Mouse (Mus musculus): ENCODE measurements around the gene Morn1. TPM values are rescaled to one million over a fixed set of nuclear protein-coding genes. Genes with fewer than 3 reads are reported as not detected.

Gene Morn1
- polyA plus RNA-seq, 1 experiment from 2014 or later = 1.8 TPM

DNA sequence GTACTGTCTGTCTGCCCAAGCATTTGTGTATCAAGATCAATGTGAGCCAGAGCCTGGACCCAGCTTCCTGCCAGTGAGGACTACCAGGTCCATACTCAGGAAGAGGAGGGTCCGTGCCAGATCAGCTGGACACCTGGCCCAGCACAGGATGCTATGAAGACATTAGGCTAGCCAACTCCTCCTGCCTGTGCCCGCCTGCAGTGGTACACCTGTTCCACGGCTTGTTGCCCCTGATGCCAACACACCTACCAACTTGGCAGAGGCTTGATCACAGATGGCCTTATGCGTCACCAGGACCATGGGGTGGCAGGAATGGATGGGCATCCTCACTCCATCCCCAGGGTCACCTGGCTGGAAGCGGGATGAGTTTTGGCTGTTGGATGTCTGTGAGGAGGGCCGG lies 66.1 kb downstream of the Morn1 start:
- H3K27me3 ChIP-seq (ENCODE audit: control insufficient read depth, insufficient read depth, low read length) = no peaks in the 10 kb centered on the region
- H3K9me3 ChIP-seq (replicated peaks; ENCODE audit: control insufficient read depth, low read length) = no peaks in the 10 kb centered on the region
- H3K4me3 ChIP-seq (ENCODE audit: low read length) = no peak overlapping the region
- WGBS = 86% methylated on average over 6 of the region's 6 CpGs
- no peak overlapping the region for H3K9ac ChIP-seq (ENCODE audit: low read length)
- H3K36me3 ChIP-seq (ENCODE audit: control insufficient read depth, insufficient read depth) = peaks cover 16% of the 10 kb centered on the region
- ATAC-seq (replicated peaks; ENCODE audit: extremely low read depth, insufficient read depth, low FRiP score) = no peak
- H3K27ac ChIP-seq (ENCODE audit: low read length) = no peak overlapping the region
- H3K4me2 ChIP-seq (ENCODE audit: low read depth, low read length) = no peak overlapping the region
- H3K4me1 ChIP-seq (ENCODE audit: control insufficient read depth, insufficient read depth, low read length) = peaks cover 18% of the 10 kb centered on the region

- peaks cover 21% of the 10 kb centered on the region for H3K4me1 ChIP-seq (ENCODE audit: control insufficient read depth, insufficient read depth, low read length)
Observed at GRCm38 (mm10) chr4:155153389-155154072, 67.2 kb downstream of the Morn1 start.

GRCm38 (mm10) chr4:155154986-155155385 lies 68.6 kb downstream of the Morn1 start:
- no peak for ATAC-seq (replicated peaks; ENCODE audit: extremely low read depth, insufficient read depth, low FRiP score)
- no peak overlapping the region for H3K27ac ChIP-seq (ENCODE audit: low read length)
- 60% methylated on average over 11 of the region's 11 CpGs for WGBS
- no peaks in the 10 kb centered on the region for H3K9me3 ChIP-seq (replicated peaks; ENCODE audit: control insufficient read depth, low read length)
- no peak overlapping the region for H3K4me2 ChIP-seq (ENCODE audit: low read depth, low read length)
- H3K4me1 ChIP-seq (ENCODE audit: control insufficient read depth, insufficient read depth, low read length) = peaks cover 19% of the 10 kb centered on the region
- H3K36me3 ChIP-seq (ENCODE audit: control insufficient read depth, insufficient read depth) = peaks cover 40% of the 10 kb centered on the region
- no peak overlapping the region for H3K9ac ChIP-seq (ENCODE audit: low read length)
- no peak overlapping the region for H3K4me3 ChIP-seq (ENCODE audit: low read length)
- no peaks in the 10 kb centered on the region for H3K27me3 ChIP-seq (ENCODE audit: control insufficient read depth, insufficient read depth, low read length)

More at GRCm38 (mm10) chr4:155153389-155154072, 67.2 kb downstream of the Morn1 start:
- Histone ChIP-seq H3K9me3 (replicated peaks; ENCODE audit: control insufficient read depth, low read length) (no peaks in the 10 kb centered on the region), H3K27ac (ENCODE audit: low read length) (no peak overlapping the region), H3K9ac (ENCODE audit: low read length) (no peak overlapping the region), H3K36me3 (ENCODE audit: control insufficient read depth, insufficient read depth) (peaks cover 25% of the 10 kb centered on the region), H3K4me2 (ENCODE audit: low read depth, low read length) (no peak overlapping the region), H3K4me3 (ENCODE audit: low read length) (no peak overlapping the region), H3K27me3 (ENCODE audit: control insufficient read depth, insufficient read depth, low read length) (no peaks in the 10 kb centered on the region)
- 76% methylated on average over 3 of the region's 3 CpGs for WGBS
- ATAC-seq (replicated peaks; ENCODE audit: extremely low read depth, insufficient read depth, low FRiP score) = no peak

GRCm38 (mm10) chr4:155156734-155157133 lies 70.4 kb downstream of the Morn1 start:
- Histone ChIP-seq H3K4me2 (ENCODE audit: low read depth, low read length) (no peak overlapping the region), H3K27ac (ENCODE audit: low read length) (no peak overlapping the region), H3K4me1 (ENCODE audit: control insufficient read depth, insufficient read depth, low read length) (peaks cover 16% of the 10 kb centered on the region), H3K36me3 (ENCODE audit: control insufficient read depth, insufficient read depth) (peaks cover 40% of the 10 kb centered on the region), H3K27me3 (ENCODE audit: control insufficient read depth, insufficient read depth, low read length) (no peaks in the 10 kb centered on the region), H3K9ac (ENCODE audit: low read length) (no peak overlapping the region), H3K4me3 (ENCODE audit: low read length) (no peak overlapping the region), H3K9me3 (replicated peaks; ENCODE audit: control insufficient read depth, low read length) (no peaks in the 10 kb centered on the region)
- 95% methylated on average over 17 of the region's 17 CpGs for WGBS
- ATAC-seq (replicated peaks; ENCODE audit: extremely low read depth, insufficient read depth, low FRiP score) = no peak

DNA sequence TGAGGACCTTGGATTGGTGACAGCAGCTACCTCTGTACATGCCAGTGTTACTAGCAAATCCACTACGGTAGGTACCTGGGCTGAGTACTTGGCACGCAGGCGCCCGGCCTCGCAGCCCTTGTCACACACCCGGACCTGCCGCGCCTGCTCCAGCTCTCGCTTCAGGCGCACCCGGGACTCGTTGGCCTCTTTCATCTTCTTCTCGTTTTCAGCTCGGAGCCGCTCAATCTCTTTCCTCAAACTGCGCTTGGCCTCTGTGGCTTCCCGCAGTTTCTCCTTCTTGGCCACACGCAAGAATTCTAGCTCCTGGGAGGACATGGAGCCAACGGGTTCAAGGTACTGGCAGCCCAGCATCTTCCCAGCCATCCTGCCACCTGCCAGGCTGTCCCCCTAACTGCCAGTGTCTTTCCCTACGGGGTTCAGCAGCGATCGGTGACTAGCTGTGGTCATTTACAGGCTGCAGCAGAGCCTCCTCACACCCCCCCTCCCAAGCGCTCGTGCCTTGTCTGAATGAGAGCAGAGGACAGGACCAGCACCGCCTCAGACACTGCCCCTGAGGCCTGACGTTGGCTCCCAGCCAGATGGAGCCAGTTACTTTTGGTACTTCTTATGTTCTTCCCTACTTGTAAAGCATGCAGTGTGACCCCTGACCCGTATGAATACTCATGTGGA lies 71.6 kb downstream of the Morn1 start:
- Histone ChIP-seq H3K9me3 (replicated peaks; ENCODE audit: control insufficient read depth, low read length) (no peaks in the 10 kb centered on the region), H3K27me3 (ENCODE audit: control insufficient read depth, insufficient read depth, low read length) (no peaks in the 10 kb centered on the region), H3K4me1 (ENCODE audit: control insufficient read depth, insufficient read depth, low read length) (peaks cover 25% of the 10 kb centered on the region), H3K27ac (ENCODE audit: low read length) (no peak overlapping the region), H3K4me2 (ENCODE audit: low read depth, low read length) (no peak overlapping the region), H3K9ac (ENCODE audit: low read length) (no peak overlapping the region), H3K4me3 (ENCODE audit: low read length) (no peak overlapping the region), H3K36me3 (ENCODE audit: control insufficient read depth, insufficient read depth) (peaks cover 40% of the 10 kb centered on the region)
- ATAC-seq (replicated peaks; ENCODE audit: extremely low read depth, insufficient read depth, low FRiP score) = no peak
- WGBS = 79% methylated on average over 27 of the region's 27 CpGs

DNA sequence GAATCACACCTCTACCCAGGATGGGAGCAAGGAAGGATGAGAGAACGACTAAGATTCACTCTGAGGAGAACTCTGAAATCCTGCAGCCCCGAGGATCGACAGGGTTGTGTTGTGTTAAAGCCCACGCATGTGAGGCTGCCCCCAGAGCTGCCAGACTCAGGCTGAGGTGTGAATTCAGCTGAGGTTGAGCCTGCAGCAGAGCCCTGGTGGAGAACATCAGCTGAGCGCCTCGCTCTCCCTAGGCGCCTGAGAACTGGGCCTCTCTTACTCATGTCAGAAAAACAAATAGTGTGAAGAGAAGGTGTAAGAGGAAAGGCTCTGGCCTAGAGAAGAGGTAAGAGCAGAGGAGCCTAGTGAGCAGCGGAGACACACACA lies 72.2 kb downstream of the Morn1 start:
- Histone ChIP-seq H3K4me2 (ENCODE audit: low read depth, low read length) (no peak overlapping the region), H3K4me3 (ENCODE audit: low read length) (no peak overlapping the region), H3K9me3 (replicated peaks; ENCODE audit: control insufficient read depth, low read length) (no peaks in the 10 kb centered on the region), H3K36me3 (ENCODE audit: control insufficient read depth, insufficient read depth) (peaks cover 40% of the 10 kb centered on the region), H3K9ac (ENCODE audit: low read length) (no peak overlapping the region), H3K27me3 (ENCODE audit: control insufficient read depth, insufficient read depth, low read length) (no peaks in the 10 kb centered on the region), H3K4me1 (ENCODE audit: control insufficient read depth, insufficient read depth, low read length) (peaks cover 30% of the 10 kb centered on the region), H3K27ac (ENCODE audit: low read length) (no peak overlapping the region)
- 57% methylated on average over 8 of the region's 8 CpGs for WGBS
- no peak for ATAC-seq (replicated peaks; ENCODE audit: extremely low read depth, insufficient read depth, low FRiP score)

DNA sequence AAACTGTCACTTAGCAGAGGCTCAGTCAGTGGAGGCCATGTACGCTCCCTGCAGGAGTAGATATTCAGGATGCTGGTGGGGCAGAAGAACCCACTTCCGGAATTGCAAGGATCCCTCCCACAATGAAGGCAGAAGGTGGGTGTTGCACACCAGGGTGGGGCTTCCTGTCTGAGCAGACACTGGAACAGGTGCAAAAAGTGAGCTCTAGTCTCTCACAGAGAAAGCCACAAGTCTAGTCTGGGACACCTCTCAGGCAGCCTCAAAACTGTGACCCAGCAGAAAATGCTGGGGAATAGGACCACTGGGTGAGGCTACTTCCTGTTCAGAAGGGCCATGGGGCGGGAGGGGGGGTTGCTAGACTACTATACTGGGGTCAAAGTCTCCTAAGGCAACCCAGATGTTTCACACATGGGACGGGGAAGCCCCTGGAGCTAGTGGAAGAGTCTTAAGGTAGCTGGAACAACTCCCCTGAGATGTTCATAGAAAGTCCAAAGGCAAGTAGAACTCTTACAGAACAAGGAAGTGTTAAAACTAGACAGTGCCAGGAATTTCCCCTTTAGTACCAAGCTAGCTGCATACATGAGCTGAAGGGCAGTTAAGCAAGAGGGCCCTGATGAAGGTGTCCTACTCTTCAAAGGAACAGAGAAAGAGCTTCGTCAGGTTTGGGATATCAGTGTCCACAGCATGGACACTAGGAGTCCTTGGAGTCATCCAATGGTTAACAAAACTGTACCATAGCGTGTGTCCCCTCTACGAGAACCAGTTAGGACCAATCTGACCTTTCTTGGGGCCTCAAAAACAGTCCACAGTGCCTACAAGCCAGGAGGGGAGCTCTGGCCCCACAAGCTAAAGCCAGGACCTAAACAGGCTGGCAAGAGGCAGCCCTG lies 76.3 kb downstream of the Morn1 start:
- peak overlapping the region; percentile 40; the same call in 1 of the 2 replicates for H3K27ac ChIP-seq (ENCODE audit: low read length)
- no peaks in the 10 kb centered on the region for H3K9me3 ChIP-seq (replicated peaks; ENCODE audit: control insufficient read depth, low read length)
- peaks cover 23% of the 10 kb centered on the region for H3K36me3 ChIP-seq (ENCODE audit: control insufficient read depth, insufficient read depth)
- 0 out of 2 replicates have a peak overlapping the region, but pooled peaks have one; percentile 1 for H3K4me2 ChIP-seq (ENCODE audit: low read depth, low read length)
- H3K27me3 ChIP-seq (ENCODE audit: control insufficient read depth, insufficient read depth, low read length) = no peaks in the 10 kb centered on the region
- H3K9ac ChIP-seq (ENCODE audit: low read length) = no peak overlapping the region
- H3K4me1 ChIP-seq (ENCODE audit: control insufficient read depth, insufficient read depth, low read length) = peaks cover 62% of the 10 kb centered on the region
- WGBS = 50% methylated on average over 7 of the region's 7 CpGs
- ATAC-seq (replicated peaks; ENCODE audit: extremely low read depth, insufficient read depth, low FRiP score) = peak; percentile 21
- H3K4me3 ChIP-seq (ENCODE audit: low read length) = no peak overlapping the region

DNA sequence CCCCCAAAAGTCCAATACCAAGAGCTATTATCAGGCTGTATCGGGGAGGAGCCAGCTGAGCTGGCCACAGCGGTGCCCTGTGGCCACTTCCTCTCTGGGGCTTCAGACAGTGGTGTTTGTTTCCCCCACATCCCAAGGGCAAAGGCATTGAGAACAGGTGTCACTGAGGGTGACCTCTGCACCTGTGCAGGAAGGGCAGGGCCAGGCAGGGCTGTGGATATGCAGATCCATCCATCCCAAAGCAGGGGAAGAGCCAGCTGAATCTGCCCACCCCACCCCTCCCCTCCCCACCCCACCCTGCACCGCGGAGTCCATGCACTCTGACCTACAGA lies 76.9 kb downstream of the Morn1 start:
- no peak overlapping the region; the same call in 1 of the 2 replicates for H3K27ac ChIP-seq (ENCODE audit: low read length)
- no peak overlapping the region for H3K4me2 ChIP-seq (ENCODE audit: low read depth, low read length)
- 0 out of 2 replicates have a peak, but pooled peaks have one; percentile 7 for ATAC-seq (replicated peaks; ENCODE audit: extremely low read depth, insufficient read depth, low FRiP score)
- no peaks in the 10 kb centered on the region for H3K27me3 ChIP-seq (ENCODE audit: control insufficient read depth, insufficient read depth, low read length)
- no peaks in the 10 kb centered on the region for H3K9me3 ChIP-seq (replicated peaks; ENCODE audit: control insufficient read depth, low read length)
- H3K9ac ChIP-seq (ENCODE audit: low read length) = no peak overlapping the region
- peaks cover 17% of the 10 kb centered on the region for H3K36me3 ChIP-seq (ENCODE audit: control insufficient read depth, insufficient read depth)
- peaks cover 68% of the 10 kb centered on the region for H3K4me1 ChIP-seq (ENCODE audit: control insufficient read depth, insufficient read depth, low read length)
- no peak overlapping the region for H3K4me3 ChIP-seq (ENCODE audit: low read length)
- 41% methylated on average over 4 of the region's 4 CpGs for WGBS

All from heart, embryonic 16.5 days (tissue).